Mouse (Mus musculus): ENCODE results near the gene Cdcp1.

DNA sequence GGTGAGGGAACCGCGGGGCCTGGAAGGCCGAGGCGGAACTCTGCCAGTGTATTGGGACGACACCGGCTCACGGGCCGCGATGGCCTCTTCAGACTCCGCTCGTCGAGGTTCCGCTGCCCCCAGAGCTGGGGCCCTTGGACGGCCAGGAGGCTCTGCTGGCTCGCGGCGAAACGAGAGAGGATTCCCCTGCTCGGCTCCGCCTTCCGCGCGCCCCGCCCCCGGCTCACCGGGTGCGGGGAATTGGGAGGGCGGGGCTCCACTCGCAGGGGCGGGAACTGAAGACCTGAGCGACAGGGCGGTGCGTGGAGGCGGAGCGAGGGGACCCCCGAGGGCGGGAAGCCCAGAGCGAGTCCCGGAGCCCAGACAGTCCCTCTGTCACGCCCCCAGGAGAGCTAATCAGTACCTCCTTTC lies 44.8 kb upstream of the Cdcp1 start, which contains the start of gene Tmem158:
- no peak for TF ChIP-seq CHD2 (IDR thresholded peaks at IDR 0.05; ENCODE audit: low read depth, low read length)
- TF ChIP-seq ZNF384 (IDR thresholded peaks at IDR 0.05; ENCODE audit: low read depth, low read length): no peak
- no peak for TF ChIP-seq HCFC1 (IDR thresholded peaks at IDR 0.05; ENCODE audit: borderline replicate concordance, insufficient read depth, low read length)
- no peak for TF ChIP-seq ZC3H11A (IDR thresholded peaks at IDR 0.05; ENCODE audit: borderline replicate concordance, low read depth, low read length)
- no peak for TF ChIP-seq MAFK (IDR thresholded peaks at IDR 0.05; ENCODE audit: insufficient read depth, low read depth, low read length)
